Mouse (Mus musculus) stomach, postnatal 0 days (tissue): ENCODE measurements around the gene Csrnp2. TPM values are rescaled to one million over a fixed set of nuclear protein-coding genes. Genes with fewer than 3 reads are reported as not detected.
A peak's percentile ranks its signal among the peaks of the same experiment; 100 is the strongest.

Source experiments
- ATAC-seq: fragments of 200-750 bp; cut with Nextera tagmentation; 2 replicates; pipeline ENCODE4 v1.8.0; 2017; ENCODE audit not compliant: low FRiP score, low TSS enrichment
- DNase-seq: peaks from one replicate; pipeline ENCODE4 v3.0.0-alpha.2; 2016; ENCODE audit warnings: low spot score
- H3K27ac ChIP-seq: fragments of 300-500 bp; sonication (generic); replicated peaks from 2 replicates; pipeline ENCODE4 v1.5.1; 2014; ENCODE audit warnings: mild to moderate bottlenecking, control low read depth
- H3K27me3 ChIP-seq: fragments of 300-500 bp; sonication (generic); 2 replicates; pipeline ENCODE4 v1.6.1; 2014; ENCODE audit warnings: low read length; ENCODE audit not compliant: control insufficient read depth, insufficient read depth
- H3K36me3 ChIP-seq: fragments of 300-500 bp; sonication (generic); 2 replicates; pipeline ENCODE4 v1.6.1; 2014; ENCODE audit warnings: low read length, mixed read lengths; ENCODE audit not compliant: control insufficient read depth, insufficient read depth
- H3K4me1 ChIP-seq: fragments of 300-500 bp; sonication (generic); replicated peaks from 2 replicates; pipeline ENCODE4 v1.6.1; 2014; ENCODE audit warnings: antibody characterized with exemption; ENCODE audit not compliant: control insufficient read depth, insufficient read depth
- H3K4me2 ChIP-seq: fragments of 300-500 bp; sonication (generic); replicated peaks from 2 replicates; pipeline ENCODE4 v1.6.1; 2014; ENCODE audit warnings: low read depth, mild to moderate bottlenecking, control low read depth, moderate library complexity
- H3K4me3 ChIP-seq: fragments of 300-500 bp; sonication (generic); 2 replicates; pipeline ENCODE4 v1.5.1; 2014; ENCODE audit warnings: low read depth, low read length, control low read depth
- H3K9ac ChIP-seq: fragments of 300-500 bp; sonication (generic); 2 replicates; pipeline ENCODE4 v1.6.1; 2014; ENCODE audit warnings: mild to moderate bottlenecking, low read length, control low read depth, mixed read lengths
- H3K9me3 ChIP-seq: fragments of 300-500 bp; sonication (generic); 2 replicates; pipeline ENCODE4 v1.6.1; 2016; ENCODE audit warnings: low read length; ENCODE audit not compliant: control insufficient read depth
- CTCF ChIP-seq: IDR thresholded peaks from 2 replicates; pipeline ENCODE4 v1.5.1; 2016; ENCODE audit warnings: antibody characterized with exemption, low read depth, mild to moderate bottlenecking, moderate library complexity
- EP300 ChIP-seq: optimal IDR thresholded peaks from 2 replicates; pipeline ENCODE3; 2016; ENCODE audit warnings: antibody characterized with exemption
- WGBS: fragments of 180-500 bp; shearing (Covaris S2); extraction: QIAGEN DNeasy Blood & Tissue Kit; methylation state at CpG from one replicate; pipeline ENCODE4 v1.1.7; 2014; 5-methylcytosine and 5-hydroxymethylcytosine counted together
- polyA plus RNA-seq: library from polyadenylated mRNA; unstranded; fragments of >200 nt; fragmentation: Nextera tagmentation; extraction: Ambion mirVana; gene quantifications from 2 replicates; pipeline ENCODE4 v1.2.1, GENCODE M21; 2015

Csrnp2 gene
- polyA plus RNA-seq, 1 experiment from 2014 or later = 2.8 TPM

- ATAC-seq (0 out of 2 replicates have a peak, but pooled peaks have one; percentile 26), DNase-seq (no peak)
- no peaks in the 10 kb centered on the region for H3K36me3 ChIP-seq
- H3K9ac ChIP-seq = no peak overlapping the region
- no peak overlapping the region for H3K4me2 ChIP-seq
- H3K27me3 ChIP-seq = no peaks in the 10 kb centered on the region
- H3K4me1 ChIP-seq = no peaks in the 10 kb centered on the region
- TF ChIP-seq CTCF (no peak), EP300 (no peak)
- H3K4me3 ChIP-seq = no peak overlapping the region
- H3K27ac ChIP-seq = no peak overlapping the region
- 54% methylated on average over 10 of the region's 10 CpGs for WGBS
- no peaks in the 10 kb centered on the region for H3K9me3 ChIP-seq
Observed at GRCm38 (mm10) chr15:100436518-100436917, 58.8 kb downstream of the Csrnp2 start.

- Histone ChIP-seq H3K9ac (no peak overlapping the region), H3K27me3 (no peaks in the 10 kb centered on the region), H3K9me3 (no peaks in the 10 kb centered on the region), H3K27ac (no peak overlapping the region), H3K4me3 (no peak overlapping the region), H3K36me3 (no peaks in the 10 kb centered on the region), H3K4me1 (no peaks in the 10 kb centered on the region), H3K4me2 (no peak overlapping the region)
- ATAC-seq (no peak), DNase-seq (no peak)
- no peak for TF ChIP-seq CTCF
- TF ChIP-seq EP300 = no peak
- 56% methylated on average over 4 of the region's 4 CpGs for WGBS
Observed at GRCm38 (mm10) chr15:100436112-100436511, 59.2 kb downstream of the Csrnp2 start.

- Histone ChIP-seq H3K4me3 (no peak overlapping the region), H3K4me1 (no peaks in the 10 kb centered on the region), H3K36me3 (no peaks in the 10 kb centered on the region), H3K27me3 (no peaks in the 10 kb centered on the region), H3K4me2 (no peak overlapping the region), H3K27ac (no peak overlapping the region), H3K9me3 (no peaks in the 10 kb centered on the region), H3K9ac (no peak overlapping the region)
- ATAC-seq (no peak), DNase-seq (no peak)
- WGBS = 66% methylated on average over 4 of the region's 4 CpGs
- no peak for TF ChIP-seq CTCF
- TF ChIP-seq EP300 = no peak
Observed at GRCm38 (mm10) chr15:100433234-100433633, 62.1 kb downstream of the Csrnp2 start.

GRCm38 (mm10) chr15:100429959-100430565 is 65.2 kb downstream of the Csrnp2 start:
- DNase-seq (no peak), ATAC-seq (no peak)
- no peaks in the 10 kb centered on the region for H3K9me3 ChIP-seq
- no peaks in the 10 kb centered on the region for H3K4me1 ChIP-seq
- no peaks in the 10 kb centered on the region for H3K27me3 ChIP-seq
- no peak for TF ChIP-seq CTCF
- no peak for TF ChIP-seq EP300
- WGBS = 60% methylated on average over 11 of the region's 11 CpGs
- H3K27ac ChIP-seq = no peak overlapping the region
- no peak overlapping the region for H3K4me3 ChIP-seq
- H3K9ac ChIP-seq = 0 out of 2 replicates have a peak overlapping the region, but pooled peaks have one; percentile 4
- no peak overlapping the region for H3K4me2 ChIP-seq
- no peaks in the 10 kb centered on the region for H3K36me3 ChIP-seq

Other genes with a start within 250 kb of the Csrnp2 start
- gene Tmprss12, start 214.7 kb downstream of the Csrnp2 start, polyA plus RNA-seq = 0.11 TPM in 1 of 2 replicates, not detected in the other
- 9.1 and 9.5 TPM in 2 replicates for gene Mettl7a1, start 191.3 kb downstream of the Csrnp2 start, polyA plus RNA-seq
- not detected in 2 replicates for gene Mettl7a3, start 160.6 kb downstream of the Csrnp2 start, polyA plus RNA-seq
- 0.17 TPM in 1 of 2 replicates, not detected in the other for gene Methig1, start 142.3 kb downstream of the Csrnp2 start, polyA plus RNA-seq
- gene Mettl7a2, start 142.3 kb downstream of the Csrnp2 start, polyA plus RNA-seq = not detected in 2 replicates
- not detected in 2 replicates for gene Higd1c, start 130.9 kb downstream of the Csrnp2 start, polyA plus RNA-seq
- 0.11 and 0.15 TPM in 2 replicates for gene Gm5475, start 73.3 kb downstream of the Csrnp2 start, polyA plus RNA-seq
- gene Slc11a2, start 70.4 kb downstream of the Csrnp2 start, polyA plus RNA-seq = 12.2 and 15.8 TPM in 2 replicates
- 9.8 and 10.9 TPM in 2 replicates for gene Letmd1, start 26.5 kb downstream of the Csrnp2 start, polyA plus RNA-seq
- gene Tfcp2, start 56.5 kb upstream of the Csrnp2 start, polyA plus RNA-seq = 8.7 and 9.6 TPM in 2 replicates
- 2.6 and 3.2 TPM in 2 replicates for gene Pou6f1, start 104.5 kb upstream of the Csrnp2 start, polyA plus RNA-seq
- gene Dazap2, start 119.9 kb upstream of the Csrnp2 start, polyA plus RNA-seq = 177 and 205 TPM in 2 replicates
- 94.8 and 103 TPM in 2 replicates for gene Smagp, start 141.5 kb upstream of the Csrnp2 start, polyA plus RNA-seq
- 1.3 and 2.3 TPM in 2 replicates for gene Bin2, start 174.1 kb upstream of the Csrnp2 start, polyA plus RNA-seq
- 22.3 and 24.1 TPM in 2 replicates for gene Cela1, start 192.4 kb upstream of the Csrnp2 start, polyA plus RNA-seq
- gene Galnt6, start 233.9 kb upstream of the Csrnp2 start, polyA plus RNA-seq = 9.5 and 11.0 TPM in 2 replicates